Mouse (Mus musculus): ENCODE data around the gene Smarcd2.

DNA sequence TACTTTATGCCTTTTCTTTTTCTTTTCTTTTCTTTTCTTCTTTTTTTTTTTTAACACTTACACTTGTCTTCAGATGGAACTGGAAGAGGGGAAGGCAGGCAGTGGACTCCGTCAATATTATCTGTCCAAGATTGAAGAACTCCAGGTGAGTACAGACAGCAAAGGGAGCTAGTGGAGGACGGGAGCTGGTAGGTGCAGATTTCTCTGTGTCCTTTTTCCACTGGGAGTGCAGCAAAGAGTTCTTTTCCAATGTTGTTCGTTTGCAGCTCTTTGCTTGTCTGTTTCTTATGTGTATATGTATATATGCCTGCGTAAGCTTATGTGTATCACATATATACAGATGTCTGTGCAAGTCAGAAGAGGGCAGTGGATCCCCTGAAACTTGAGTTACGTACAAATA is 16.0 kb downstream of the Smarcd2 start:
- TF ChIP-seq CTCF (IDR thresholded peaks at IDR 0.05; ENCODE audit: extremely low read depth, insufficient read length, insufficient replicate concordance, low read depth, low read length) (no peak), POLR2A (IDR thresholded peaks at IDR 0.05; ENCODE audit: low read depth, low read length) (no peak)
